Mouse (Mus musculus): ENCODE data around the gene Btg3. TPM values are rescaled to one million over a fixed set of nuclear protein-coding genes. Genes with fewer than 3 reads are reported as not detected.

Gene Btg3
- polyA plus RNA-seq, 2 experiments = 6.3 to 21.3 TPM

GRCm38 (mm10) chr16:78341356-78341755, 35.6 kb downstream of the Btg3 start:
- no peaks in the 10 kb centered on the region for H3K27me3 ChIP-seq (ENCODE audit: control insufficient read depth, insufficient read depth, low read length)
- WGBS (ENCODE audit: insufficient replicate concordance) = 70% methylated on average over 4 of the region's 4 CpGs
- no peak overlapping the region for H3K9ac ChIP-seq (replicated peaks)
- no peak for TF ChIP-seq EP300 (IDR thresholded peaks at IDR 0.05; ENCODE audit: low read depth)
- TF ChIP-seq CTCF (IDR thresholded peaks at IDR 0.05; ENCODE audit: low read depth) = no peak
- H3K4me3 ChIP-seq (ENCODE audit: insufficient read depth in 1 of 2, low read depth in 2 of 2, low read length in 2 of 2) = no peak overlapping the region
- H3K4me2 ChIP-seq (ENCODE audit: low read depth) = no peak overlapping the region
- no peaks in the 10 kb centered on the region for H3K36me3 ChIP-seq (replicated peaks; ENCODE audit: control insufficient read depth, insufficient read depth, low read depth)
- ATAC-seq (ENCODE audit: insufficient read depth) (no peak), DNase-seq (ENCODE audit: low read depth in 3 of 3, low spot score in 3 of 3) (no peak)
- H3K4me1 ChIP-seq (replicated peaks; ENCODE audit: control insufficient read depth in 2 of 2, insufficient read depth in 2 of 2, low read length in 1 of 2) = no peaks in the 10 kb centered on the region
- H3K27ac ChIP-seq = no peak overlapping the region
- H3K9me3 ChIP-seq (ENCODE audit: control insufficient read depth, low read length) = no peaks in the 10 kb centered on the region

- no peak overlapping the region for H3K27ac ChIP-seq
- no peak for DNase-seq (ENCODE audit: low read depth in 3 of 3, low spot score in 3 of 3)
- H3K9ac ChIP-seq (replicated peaks) = no peak overlapping the region
- H3K27me3 ChIP-seq (ENCODE audit: control insufficient read depth, insufficient read depth, low read length) = no peaks in the 10 kb centered on the region
- TF ChIP-seq EP300 (IDR thresholded peaks at IDR 0.05; ENCODE audit: low read depth) (no peak), CTCF (IDR thresholded peaks at IDR 0.05; ENCODE audit: low read depth) (no peak)
- H3K36me3 ChIP-seq (replicated peaks; ENCODE audit: control insufficient read depth, insufficient read depth, low read depth) = no peaks in the 10 kb centered on the region
- ATAC-seq (ENCODE audit: insufficient read depth) = no peak
- no peaks in the 10 kb centered on the region for H3K4me1 ChIP-seq (replicated peaks; ENCODE audit: control insufficient read depth in 2 of 2, insufficient read depth in 2 of 2, low read length in 1 of 2)
- H3K4me3 ChIP-seq (ENCODE audit: insufficient read depth in 1 of 2, low read depth in 2 of 2, low read length in 2 of 2) = no peak overlapping the region
- no peak overlapping the region for H3K4me2 ChIP-seq (ENCODE audit: low read depth)
- 41% methylated on average over 8 of the region's 8 CpGs for WGBS (ENCODE audit: insufficient replicate concordance)
- H3K9me3 ChIP-seq (ENCODE audit: control insufficient read depth, low read length) = no peaks in the 10 kb centered on the region
These were observed 39.8 kb downstream of the Btg3 start for GRCm38 (mm10) chr16:78337226-78337625.

GRCm38 (mm10) chr16:78327999-78328398, 49.0 kb downstream of the Btg3 start:
- ATAC-seq (ENCODE audit: insufficient read depth) (no peak), DNase-seq (ENCODE audit: low read depth in 3 of 3, low spot score in 3 of 3) (no peak)
- Histone ChIP-seq H3K27ac (no peak overlapping the region), H3K4me2 (ENCODE audit: low read depth) (no peak overlapping the region), H3K36me3 (replicated peaks; ENCODE audit: control insufficient read depth, insufficient read depth, low read depth) (no peaks in the 10 kb centered on the region), H3K4me3 (ENCODE audit: insufficient read depth in 1 of 2, low read depth in 2 of 2, low read length in 2 of 2) (no peak overlapping the region), H3K9ac (replicated peaks) (no peak overlapping the region), H3K4me1 (replicated peaks; ENCODE audit: control insufficient read depth in 2 of 2, insufficient read depth in 2 of 2, low read length in 1 of 2) (no peaks in the 10 kb centered on the region), H3K9me3 (ENCODE audit: control insufficient read depth, low read length) (no peaks in the 10 kb centered on the region), H3K27me3 (ENCODE audit: control insufficient read depth, insufficient read depth, low read length) (no peaks in the 10 kb centered on the region)
- 69% methylated on average over 12 of the region's 12 CpGs for WGBS (ENCODE audit: insufficient replicate concordance)
- TF ChIP-seq CTCF (IDR thresholded peaks at IDR 0.05; ENCODE audit: low read depth) (no peak), EP300 (IDR thresholded peaks at IDR 0.05; ENCODE audit: low read depth) (no peak)

DNA sequence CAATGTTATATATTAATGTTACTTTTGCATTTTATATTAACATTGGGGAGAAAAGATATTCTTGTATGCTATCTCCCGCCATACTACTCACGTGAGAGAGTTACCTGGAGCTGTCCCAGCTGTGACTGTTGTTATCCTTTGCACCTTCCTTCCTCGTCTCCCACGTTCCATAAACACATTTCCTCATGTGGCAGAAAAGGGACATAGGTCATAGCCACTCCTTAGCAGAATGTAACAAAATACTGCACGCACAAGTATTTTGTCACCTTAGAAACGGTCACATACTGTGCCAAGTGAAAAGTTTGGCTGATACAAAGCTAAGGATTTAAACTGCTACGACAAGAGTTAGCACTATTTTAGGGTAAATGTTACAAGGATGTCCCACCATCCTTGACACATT, 49.4 kb downstream of the Btg3 start:
- no peak overlapping the region for H3K9ac ChIP-seq (replicated peaks)
- ATAC-seq (ENCODE audit: insufficient read depth) (no peak), DNase-seq (ENCODE audit: low read depth in 3 of 3, low spot score in 3 of 3) (no peak)
- no peaks in the 10 kb centered on the region for H3K27me3 ChIP-seq (ENCODE audit: control insufficient read depth, insufficient read depth, low read length)
- H3K27ac ChIP-seq = no peak overlapping the region
- 75% methylated on average over 7 of the region's 7 CpGs for WGBS (ENCODE audit: insufficient replicate concordance)
- TF ChIP-seq EP300 (IDR thresholded peaks at IDR 0.05; ENCODE audit: low read depth) = no peak
- TF ChIP-seq CTCF (IDR thresholded peaks at IDR 0.05; ENCODE audit: low read depth) = no peak
- no peaks in the 10 kb centered on the region for H3K36me3 ChIP-seq (replicated peaks; ENCODE audit: control insufficient read depth, insufficient read depth, low read depth)
- H3K9me3 ChIP-seq (ENCODE audit: control insufficient read depth, low read length) = no peaks in the 10 kb centered on the region
- H3K4me2 ChIP-seq (ENCODE audit: low read depth) = no peak overlapping the region
- H3K4me3 ChIP-seq (ENCODE audit: insufficient read depth in 1 of 2, low read depth in 2 of 2, low read length in 2 of 2) = no peak overlapping the region
- no peaks in the 10 kb centered on the region for H3K4me1 ChIP-seq (replicated peaks; ENCODE audit: control insufficient read depth in 2 of 2, insufficient read depth in 2 of 2, low read length in 1 of 2)

GRCm38 (mm10) chr16:78325972-78326848, 50.8 kb downstream of the Btg3 start:
- no peaks in the 10 kb centered on the region for H3K9me3 ChIP-seq (ENCODE audit: control insufficient read depth, low read length)
- DNase-seq (ENCODE audit: low read depth in 3 of 3, low spot score in 3 of 3) (no peak), ATAC-seq (ENCODE audit: insufficient read depth) (no peak)
- H3K9ac ChIP-seq (replicated peaks) = no peak overlapping the region
- 68% methylated on average over 27 of the region's 27 CpGs for WGBS (ENCODE audit: insufficient replicate concordance)
- no peaks in the 10 kb centered on the region for H3K27me3 ChIP-seq (ENCODE audit: control insufficient read depth, insufficient read depth, low read length)
- 0 out of 4 replicates have a peak, but pooled peaks cover 0 to 2% of the 10 kb centered on the region in 2 experiments for H3K4me1 ChIP-seq (replicated peaks; ENCODE audit: control insufficient read depth in 2 of 2, insufficient read depth in 2 of 2, low read length in 1 of 2)
- H3K4me3 ChIP-seq (ENCODE audit: insufficient read depth in 1 of 2, low read depth in 2 of 2, low read length in 2 of 2) = no peak overlapping the region
- no peak overlapping the region for H3K4me2 ChIP-seq (ENCODE audit: low read depth)
- no peaks in the 10 kb centered on the region for H3K36me3 ChIP-seq (replicated peaks; ENCODE audit: control insufficient read depth, insufficient read depth, low read depth)
- no peak for TF ChIP-seq EP300 (IDR thresholded peaks at IDR 0.05; ENCODE audit: low read depth)
- no peak for TF ChIP-seq CTCF (IDR thresholded peaks at IDR 0.05; ENCODE audit: low read depth)
- no peak overlapping the region for H3K27ac ChIP-seq
